Mouse (Mus musculus) hindbrain, embryonic 13.5 days (tissue): Measurements from ENCODE around the gene Rbms3. TPM values are rescaled to one million over a fixed set of nuclear protein-coding genes. Genes with fewer than 3 reads are reported as not detected.
A peak's percentile ranks its signal among the peaks of the same experiment; 100 is the strongest.

Experiments used
- ATAC-seq: fragments of 200-750 bp; cut with Nextera tagmentation; 2 replicates; pipeline ENCODE4 v1.8.0; 2017; ENCODE audit warnings: moderate TSS enrichment; ENCODE audit not compliant: low FRiP score
- H3K27ac ChIP-seq: fragments of 300-500 bp; sonication (generic); 2 replicates; pipeline ENCODE4 v1.5.1; 2015; ENCODE audit warnings: inconsistent platforms, mild to moderate bottlenecking, moderate library complexity
- H3K27me3 ChIP-seq: fragments of 300-500 bp; sonication (generic); 2 replicates; pipeline ENCODE4 v1.6.1; 2015; ENCODE audit warnings: mild to moderate bottlenecking, inconsistent platforms
- H3K36me3 ChIP-seq: fragments of 300-500 bp; sonication (generic); 2 replicates; pipeline ENCODE4 v1.6.1; 2015; ENCODE audit warnings: mild to moderate bottlenecking, inconsistent platforms
- H3K4me1 ChIP-seq: fragments of 300-500 bp; sonication (generic); replicated peaks from 2 replicates; pipeline ENCODE4 v1.6.1; 2015; ENCODE audit warnings: inconsistent platforms
- H3K4me2 ChIP-seq: fragments of 300-500 bp; sonication (generic); 2 replicates; pipeline ENCODE4 v1.6.1; 2015; ENCODE audit warnings: inconsistent platforms, mild to moderate bottlenecking, moderate library complexity
- H3K4me3 ChIP-seq: fragments of 300-500 bp; sonication (generic); 2 replicates; pipeline ENCODE4 v1.5.1; 2015; ENCODE audit warnings: mild to moderate bottlenecking, inconsistent platforms
- H3K9ac ChIP-seq: fragments of 300-500 bp; sonication (generic); 2 replicates; pipeline ENCODE4 v1.6.1; 2015; ENCODE audit warnings: mild to moderate bottlenecking, inconsistent platforms
- H3K9me3 ChIP-seq: fragments of 300-500 bp; sonication (generic); 2 replicates; pipeline ENCODE4 v1.6.1; 2016; ENCODE audit warnings: inconsistent platforms
- WGBS: fragments of 180-500 bp; shearing (Covaris S2); methylation state at CpG from one replicate; pipeline ENCODE4 v1.1.7; 2015; 5-methylcytosine and 5-hydroxymethylcytosine counted together
- polyA plus RNA-seq: library from polyadenylated mRNA; unstranded; fragments of >200 nt; fragmentation: Nextera tagmentation; extraction: Ambion mirVana; gene quantifications from 2 replicates; pipeline ENCODE4 v1.2.1, GENCODE M21; 2015

Gene Rbms3
- polyA plus RNA-seq, 1 experiment from 2014 or later, result 73.7 TPM

DNA sequence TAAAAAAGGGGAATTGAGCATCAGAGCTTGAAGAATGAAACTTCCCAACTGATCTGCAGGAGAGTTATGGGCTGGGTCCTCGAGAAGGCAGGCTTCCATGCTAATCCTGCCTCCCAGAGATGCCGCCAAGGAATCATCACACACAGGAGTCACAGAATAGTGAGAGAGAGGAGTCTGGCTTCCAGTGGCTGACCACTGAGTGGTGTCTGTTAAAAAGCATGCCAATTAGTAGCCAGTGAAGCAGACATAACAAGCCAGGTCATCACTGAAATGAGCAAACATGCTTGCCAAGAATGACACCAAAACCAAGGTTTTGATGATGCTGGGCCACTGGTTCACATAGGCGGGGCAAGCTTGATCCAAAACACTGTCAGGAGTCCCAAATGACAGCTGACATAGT is 441.3 kb downstream of the Rbms3 start:
- no peak overlapping the region for H3K9ac ChIP-seq
- no peak overlapping the region for H3K27ac ChIP-seq
- H3K4me3 ChIP-seq, result no peak overlapping the region
- 79% methylated on average over 3 of the region's 3 CpGs for WGBS
- ATAC-seq, result no peak
- no peaks in the 10 kb centered on the region for H3K36me3 ChIP-seq
- H3K27me3 ChIP-seq, result no peaks in the 10 kb centered on the region
- peaks cover 13% of the 10 kb centered on the region for H3K4me1 ChIP-seq
- H3K9me3 ChIP-seq, result no peaks in the 10 kb centered on the region
- no peak overlapping the region for H3K4me2 ChIP-seq

DNA sequence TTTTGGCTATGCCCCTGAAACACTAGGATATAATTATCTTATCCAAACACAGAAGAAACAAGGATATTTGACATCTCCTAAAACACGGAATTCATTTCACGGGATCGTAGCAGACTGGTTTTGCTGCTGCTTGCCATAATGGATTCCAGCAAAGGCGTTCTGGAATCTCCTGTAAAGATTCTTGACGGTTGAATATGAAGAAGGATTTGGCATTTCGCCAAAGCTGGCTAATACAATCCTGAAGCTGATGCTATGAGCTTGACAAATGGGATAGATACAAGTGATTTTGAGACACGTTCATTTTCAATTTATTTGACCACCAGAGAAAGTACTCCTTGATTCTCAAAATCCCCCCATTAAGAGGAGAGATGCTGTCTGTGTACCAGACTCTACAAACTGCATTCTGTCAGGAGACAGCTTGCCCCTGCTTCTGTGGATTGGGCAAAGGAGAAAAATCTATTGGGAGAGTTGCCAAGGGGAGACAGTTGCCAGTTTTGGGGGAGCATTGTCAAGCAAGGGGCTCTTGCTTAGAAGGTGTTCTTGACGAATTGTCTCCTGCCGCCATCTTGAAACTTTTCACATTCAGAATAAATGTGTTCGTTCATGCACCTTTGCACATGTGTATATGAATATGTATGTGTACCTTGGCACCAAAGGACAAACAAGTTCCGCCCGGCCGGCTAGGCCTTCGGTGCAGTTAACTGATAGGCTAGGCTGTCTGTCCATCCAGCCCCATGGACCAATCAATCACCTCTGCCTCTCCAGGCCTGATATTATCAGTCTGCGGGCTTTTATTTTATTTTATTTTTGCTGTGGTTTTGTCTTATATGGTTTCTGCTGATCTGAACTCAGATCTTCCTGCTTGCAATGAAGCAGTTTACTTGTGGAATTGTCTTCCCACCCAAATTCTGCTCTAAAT is 442.3 kb downstream of the Rbms3 start:
- Histone ChIP-seq H3K36me3 (no peaks in the 10 kb centered on the region), H3K9ac (no peak overlapping the region), H3K9me3 (no peaks in the 10 kb centered on the region), H3K4me2 (no peak overlapping the region), H3K4me3 (no peak overlapping the region), H3K4me1 (peaks cover 6% of the 10 kb centered on the region; the same call in 1 of the 2 replicates), H3K27ac (no peak overlapping the region), H3K27me3 (no peaks in the 10 kb centered on the region)
- ATAC-seq, result no peak
- WGBS, result 83% methylated on average over 15 of the region's 15 CpGs

DNA sequence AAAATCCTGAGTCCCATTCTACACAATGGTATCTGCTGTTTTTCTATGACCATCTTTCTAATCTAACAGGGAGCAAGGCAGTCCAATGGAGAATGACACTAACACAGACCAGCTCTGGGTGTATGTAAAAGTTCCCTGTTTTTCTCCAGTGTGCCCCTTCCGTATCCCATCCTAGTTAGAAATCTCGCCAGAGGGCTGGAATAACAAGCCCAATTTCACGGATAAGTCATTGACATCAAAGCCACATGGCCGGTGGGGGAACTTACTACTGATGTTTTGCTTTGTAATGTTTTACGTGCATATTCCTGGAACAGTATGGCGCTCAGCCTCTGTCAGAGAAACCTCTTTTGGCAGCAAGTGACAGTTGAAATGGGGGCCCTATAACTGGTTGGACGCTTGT is 449.1 kb downstream of the Rbms3 start:
- no peak overlapping the region for H3K4me3 ChIP-seq
- no peak overlapping the region for H3K9ac ChIP-seq
- WGBS, result 78% methylated on average over 7 of the region's 7 CpGs
- no peak overlapping the region for H3K27ac ChIP-seq
- no peaks in the 10 kb centered on the region for H3K36me3 ChIP-seq
- H3K27me3 ChIP-seq, result no peaks in the 10 kb centered on the region
- no peaks in the 10 kb centered on the region for H3K9me3 ChIP-seq
- ATAC-seq, result no peak
- H3K4me1 ChIP-seq, result peaks cover 6% of the 10 kb centered on the region
- H3K4me2 ChIP-seq, result no peak overlapping the region

DNA sequence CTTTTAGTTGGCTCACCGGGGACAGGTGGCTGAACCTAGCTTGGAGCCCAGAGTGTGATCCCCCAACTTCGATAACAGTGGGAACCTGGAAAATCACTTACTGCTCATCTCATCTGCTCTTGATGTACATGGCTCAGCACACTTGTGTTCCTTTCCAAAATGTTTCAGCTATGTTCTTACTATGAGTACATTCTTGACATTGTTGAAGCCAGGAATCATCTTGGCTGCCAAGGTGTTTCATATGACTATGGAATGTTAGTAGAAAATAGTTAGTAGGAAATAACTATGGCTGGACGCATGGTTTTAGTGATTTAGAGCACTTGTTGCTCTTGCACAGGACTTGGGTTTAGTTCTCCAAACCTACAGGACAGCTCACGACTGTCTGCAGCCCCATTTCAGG is 451.3 kb downstream of the Rbms3 start:
- H3K27ac ChIP-seq, result no peak overlapping the region
- H3K4me2 ChIP-seq, result no peak overlapping the region
- WGBS, result 91% methylated on average over 4 of the region's 4 CpGs
- no peak overlapping the region for H3K9ac ChIP-seq
- no peaks in the 10 kb centered on the region for H3K36me3 ChIP-seq
- H3K4me3 ChIP-seq, result no peak overlapping the region
- no peaks in the 10 kb centered on the region for H3K9me3 ChIP-seq
- no peak for ATAC-seq
- H3K4me1 ChIP-seq, result peaks cover 13% of the 10 kb centered on the region; the same call in 1 of the 2 replicates
- no peaks in the 10 kb centered on the region for H3K27me3 ChIP-seq

DNA sequence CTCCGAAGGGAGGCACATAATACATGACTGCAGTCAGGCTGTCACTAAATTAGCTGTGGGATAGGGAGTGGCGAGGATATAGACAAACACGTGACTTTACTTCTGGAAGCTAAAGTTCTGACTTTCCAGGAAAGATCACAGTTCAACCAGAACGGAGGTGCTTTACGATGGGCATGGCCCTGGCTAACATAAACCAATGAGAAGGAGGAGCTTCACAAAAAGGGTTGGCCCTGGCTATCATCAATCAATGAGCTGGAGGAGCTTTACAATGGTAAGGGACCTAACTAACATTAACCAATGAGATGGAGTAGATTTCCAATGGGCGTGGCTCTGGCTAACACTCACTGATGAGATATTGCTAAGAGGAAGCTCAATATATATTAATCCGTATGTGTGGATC is 457.2 kb downstream of the Rbms3 start:
- Histone ChIP-seq H3K9ac (no peak overlapping the region), H3K4me2 (no peak overlapping the region), H3K4me3 (no peak overlapping the region), H3K36me3 (no peaks in the 10 kb centered on the region), H3K27me3 (no peaks in the 10 kb centered on the region), H3K4me1 (peaks cover 16% of the 10 kb centered on the region; the same call in 1 of the 2 replicates), H3K9me3 (no peaks in the 10 kb centered on the region), H3K27ac (no peak overlapping the region)
- ATAC-seq, result no peak
- WGBS, result 83% methylated on average over 7 of the region's 7 CpGs

DNA sequence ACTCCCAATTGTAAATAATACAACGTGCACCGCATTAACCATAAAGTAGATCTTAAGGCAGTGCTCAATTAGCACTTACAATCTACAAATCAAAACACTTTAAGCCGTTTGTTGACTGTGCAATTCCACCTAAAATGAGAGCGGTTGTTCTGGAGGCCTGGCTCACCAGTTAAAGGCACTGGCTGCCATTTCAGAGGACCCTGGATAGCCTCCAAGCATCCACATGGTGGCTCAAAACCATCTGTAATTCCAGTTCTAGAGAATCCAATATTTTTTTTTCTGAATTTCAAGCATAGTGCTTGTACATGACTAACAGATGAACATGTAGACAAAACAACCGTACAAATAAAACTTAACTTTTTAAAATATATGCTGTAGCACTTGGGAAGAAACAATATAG is 460.5 kb downstream of the Rbms3 start:
- Histone ChIP-seq H3K36me3 (no peaks in the 10 kb centered on the region), H3K4me3 (no peak overlapping the region), H3K27ac (no peak overlapping the region), H3K27me3 (no peaks in the 10 kb centered on the region), H3K4me1 (peaks cover 7% of the 10 kb centered on the region; the same call in 1 of the 2 replicates), H3K9me3 (no peaks in the 10 kb centered on the region), H3K9ac (no peak overlapping the region), H3K4me2 (no peak overlapping the region)
- ATAC-seq, result no peak
- WGBS, result 95% methylated on average over 5 of the region's 5 CpGs

DNA sequence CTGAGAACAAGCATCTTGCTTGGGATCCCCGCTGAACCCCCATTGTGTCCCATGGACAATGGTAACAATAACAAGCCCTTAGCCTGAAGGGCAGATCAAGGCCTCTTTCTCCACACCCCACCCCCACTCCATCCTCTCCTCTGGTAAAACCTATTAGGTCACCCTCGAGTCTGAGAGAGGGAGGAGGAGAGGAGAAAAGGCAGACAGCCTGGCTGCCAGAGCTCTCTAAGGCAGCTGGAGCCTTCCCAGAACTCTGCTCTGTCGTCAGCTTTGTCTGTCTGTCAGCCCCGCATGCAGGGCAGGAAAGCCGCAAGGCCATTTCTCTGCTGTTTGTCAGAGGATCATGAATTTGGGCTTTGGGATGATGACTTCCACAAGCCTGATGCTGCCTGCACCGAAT is 466.6 kb downstream of the Rbms3 start:
- ATAC-seq, result no peak
- Histone ChIP-seq H3K27ac (peak overlapping the region; percentile 23; the same call in 1 of the 2 replicates), H3K4me2 (no peak overlapping the region)

DNA sequence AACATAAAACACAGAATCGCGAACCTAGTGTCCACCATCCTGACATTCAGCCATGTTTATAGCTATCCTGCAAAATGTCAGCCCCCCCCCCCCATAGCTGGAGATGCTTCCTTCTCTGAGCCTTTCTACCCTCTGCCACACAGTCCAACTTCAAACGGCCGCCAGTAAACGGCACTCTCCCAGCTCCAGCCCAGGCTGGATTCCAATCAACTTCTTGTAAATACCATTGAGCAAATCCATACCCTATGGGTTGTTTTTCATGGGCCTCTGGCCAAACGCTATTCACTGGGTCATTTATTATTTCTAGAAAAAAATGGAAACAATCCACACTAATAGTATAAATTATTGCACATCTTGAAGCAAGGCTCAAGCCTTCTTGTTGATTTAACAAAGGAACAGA is 468.6 kb downstream of the Rbms3 start:
- WGBS, result 78% methylated on average over 6 of the region's 6 CpGs
- Histone ChIP-seq H3K27ac (no peak overlapping the region), H3K4me2 (no peak overlapping the region), H3K9ac (no peak overlapping the region), H3K4me3 (no peak overlapping the region), H3K36me3 (no peaks in the 10 kb centered on the region), H3K9me3 (no peaks in the 10 kb centered on the region), H3K27me3 (no peaks in the 10 kb centered on the region), H3K4me1 (peaks cover 17% of the 10 kb centered on the region)
- ATAC-seq, result no peak

More for the DNA sequence above, 466.6 kb downstream of the Rbms3 start:
- peak overlapping the region; percentile 35; the same call in 1 of the 2 replicates for H3K9ac ChIP-seq
- H3K27me3 ChIP-seq, result no peaks in the 10 kb centered on the region
- H3K9me3 ChIP-seq, result no peaks in the 10 kb centered on the region
- H3K4me1 ChIP-seq, result peaks cover 11% of the 10 kb centered on the region
- H3K4me3 ChIP-seq, result no peak overlapping the region
- 11% methylated on average over 6 of the region's 6 CpGs for WGBS
- no peaks in the 10 kb centered on the region for H3K36me3 ChIP-seq

DNA sequence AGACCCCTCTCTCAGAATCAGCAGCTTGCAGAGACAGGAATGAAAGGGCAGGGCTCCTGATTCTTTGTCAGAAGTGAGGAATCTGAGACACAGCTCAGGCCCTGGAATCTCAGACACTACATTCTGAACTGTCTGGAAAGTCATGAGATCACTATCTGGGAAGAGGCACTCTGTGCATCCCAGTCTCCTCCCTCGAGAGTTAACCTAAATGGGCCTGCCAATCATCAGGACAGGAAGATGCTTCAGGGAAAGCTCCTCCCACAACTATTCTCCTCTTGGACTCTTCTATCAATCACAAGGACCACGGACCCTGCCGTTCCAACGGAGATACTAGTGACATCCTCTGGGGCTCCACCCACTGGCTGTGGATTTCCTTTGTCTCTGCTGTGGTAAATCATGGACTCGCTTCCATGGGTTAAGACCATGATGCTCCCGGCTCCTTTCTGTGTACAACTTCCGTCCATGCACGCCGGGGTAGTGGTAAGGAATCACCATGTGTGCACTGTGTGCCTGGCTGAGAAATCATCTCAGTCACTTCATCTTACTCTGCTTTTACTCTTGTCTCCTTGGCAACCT is 473.3 kb downstream of the Rbms3 start:
- no peak overlapping the region for H3K9ac ChIP-seq
- H3K4me3 ChIP-seq, result no peak overlapping the region
- 57% methylated on average over 9 of the region's 9 CpGs for WGBS
- peaks cover 23% of the 10 kb centered on the region for H3K4me1 ChIP-seq
- no peaks in the 10 kb centered on the region for H3K36me3 ChIP-seq
- ATAC-seq, result peak; percentile 32; the same call in 1 of the 2 replicates
- no peaks in the 10 kb centered on the region for H3K27me3 ChIP-seq
- no peaks in the 10 kb centered on the region for H3K9me3 ChIP-seq
- peak overlapping the region; percentile 62 for H3K27ac ChIP-seq
- no peak overlapping the region for H3K4me2 ChIP-seq

DNA sequence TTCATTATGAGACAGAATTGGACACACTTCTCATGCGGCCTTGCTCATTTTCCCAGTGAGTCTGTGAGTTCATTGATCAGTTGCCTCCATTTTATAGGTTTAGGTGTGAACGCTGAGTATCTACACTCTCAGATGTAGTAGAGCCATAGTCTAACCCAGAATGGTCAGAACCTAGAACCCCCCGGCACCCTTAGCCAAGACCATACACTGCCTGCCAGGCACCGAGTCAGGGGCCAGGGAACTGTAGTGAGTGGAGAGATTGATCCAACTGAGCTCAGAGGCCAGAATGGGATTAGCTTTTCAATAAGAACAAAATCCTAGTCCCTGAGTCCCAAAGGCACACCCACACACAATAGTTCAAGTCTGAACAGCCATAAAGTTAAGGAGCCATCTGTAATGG is 475.1 kb downstream of the Rbms3 start:
- Histone ChIP-seq H3K4me1 (peaks cover 23% of the 10 kb centered on the region), H3K4me3 (no peak overlapping the region), H3K27me3 (no peaks in the 10 kb centered on the region), H3K9me3 (no peaks in the 10 kb centered on the region), H3K36me3 (no peaks in the 10 kb centered on the region), H3K27ac (no peak overlapping the region; the same call in 1 of the 2 replicates), H3K4me2 (no peak overlapping the region), H3K9ac (no peak overlapping the region)
- WGBS, result 84% methylated on average over 4 of the region's 4 CpGs
- ATAC-seq, result no peak

DNA sequence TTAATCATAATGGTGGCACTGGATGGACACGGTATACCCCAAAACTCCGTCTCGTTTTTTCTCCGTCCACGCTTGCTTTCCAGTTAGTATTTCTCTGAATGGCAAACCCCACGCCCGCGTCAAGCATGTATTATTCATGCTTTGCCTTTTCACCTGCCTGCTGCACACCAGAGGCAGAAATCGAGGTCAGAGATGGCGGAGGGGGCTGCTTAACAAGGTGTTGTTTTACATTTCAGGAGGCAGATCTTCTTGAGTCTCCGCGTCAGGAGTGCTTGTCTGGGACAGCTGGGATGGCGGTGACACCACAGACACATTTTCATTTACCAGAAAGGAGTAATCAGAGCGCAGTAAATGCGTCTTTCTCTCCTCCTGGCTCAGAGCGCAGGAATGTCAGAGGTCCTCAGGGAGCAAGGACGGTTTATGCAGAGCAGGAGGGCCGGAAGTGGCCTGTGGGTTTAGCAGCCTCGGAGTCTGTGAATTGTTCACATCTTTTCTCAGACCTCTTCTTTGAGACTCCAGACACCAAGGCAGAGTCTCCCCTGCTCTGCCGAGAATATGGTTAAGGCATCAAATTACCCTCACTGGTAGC is 475.9 kb downstream of the Rbms3 start:
- no peak overlapping the region for H3K4me3 ChIP-seq
- H3K4me2 ChIP-seq, result peak overlapping the region; percentile 28
- no peaks in the 10 kb centered on the region for H3K27me3 ChIP-seq
- no peak for ATAC-seq
- H3K9ac ChIP-seq, result peak overlapping the region; percentile 39; the same call in 1 of the 2 replicates
- WGBS, result 59% methylated on average over 20 of the region's 20 CpGs
- H3K9me3 ChIP-seq, result no peaks in the 10 kb centered on the region
- H3K36me3 ChIP-seq, result no peaks in the 10 kb centered on the region
- peaks cover 23% of the 10 kb centered on the region for H3K4me1 ChIP-seq
- H3K27ac ChIP-seq, result peak overlapping the region; percentile 62

DNA sequence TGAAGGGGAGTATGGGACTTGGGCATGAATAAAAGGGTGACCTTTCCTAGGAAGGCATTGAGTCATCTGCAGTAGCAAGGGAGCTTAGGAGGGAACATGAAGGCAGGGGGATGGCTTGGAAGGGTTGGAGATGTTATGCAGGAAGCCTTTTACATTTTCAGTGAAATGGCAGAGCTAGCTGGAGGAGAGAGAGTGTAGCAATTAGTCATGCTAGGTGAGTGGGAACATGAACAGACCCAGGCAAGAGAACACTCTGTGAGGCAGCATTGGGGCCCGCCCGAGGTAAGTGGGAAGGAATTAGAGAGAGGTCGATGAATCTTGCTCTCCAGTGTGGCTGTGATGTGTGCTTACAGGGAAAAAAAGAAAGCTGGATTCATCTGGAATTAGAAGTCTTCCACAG is 477.8 kb downstream of the Rbms3 start:
- Histone ChIP-seq H3K27ac (no peak overlapping the region), H3K27me3 (no peaks in the 10 kb centered on the region), H3K9me3 (no peaks in the 10 kb centered on the region), H3K4me2 (no peak overlapping the region), H3K9ac (no peak overlapping the region), H3K4me1 (peaks cover 23% of the 10 kb centered on the region), H3K36me3 (no peaks in the 10 kb centered on the region), H3K4me3 (no peak overlapping the region)
- ATAC-seq, result no peak
- 84% methylated on average over 3 of the region's 3 CpGs for WGBS
